19 mouse cellular contexts compared by ENCODE assay signal in genomic region chr12:75179491-75179890, GRCm38 (mm10). TPM values are rescaled to one million over a fixed set of nuclear protein-coding genes. Genes with fewer than 3 reads are reported as not detected.
DNase-seq lines count a peak whose midpoint lies in the region; ATAC-seq lines count a peak whose summit lies in the region.
"Had no signal": no experiment of that assay in that cellular context is flagged by ENCODE, and none has a peak within 500 bp of the region (broad histone marks: within the 10 kb centered on the region; RNA-seq: fewer than 3 reads in every experiment).

No protein-coding gene starts in this region.

- no peak overlapping the region for H3K27ac ChIP-seq in forebrain, embryonic 11.5 days (ENCODE audit: low read depth, low read length)
- no peak overlapping the region for H3K27ac ChIP-seq in forebrain, embryonic 10.5 days
- H3K27ac ChIP-seq: embryonic facial prominence, embryonic 13.5 days; heart, embryonic 10.5 days; liver, embryonic 13.5 days had no signal

- H3K36me3 ChIP-seq in forebrain, embryonic 11.5 days (ENCODE audit: control insufficient read depth, insufficient read depth, low read length) = no peaks in the 10 kb centered on the region
- H3K36me3 ChIP-seq in forebrain, embryonic 10.5 days (replicated peaks) = no peaks in the 10 kb centered on the region
- H3K36me3 ChIP-seq: embryonic facial prominence, embryonic 13.5 days; heart, embryonic 10.5 days; liver, embryonic 13.5 days had no signal

- H3K9ac ChIP-seq in forebrain, embryonic 11.5 days (ENCODE audit: low read length) = no peak overlapping the region
- H3K9ac ChIP-seq: embryonic facial prominence, embryonic 13.5 days; liver, embryonic 13.5 days had no signal

- H3K27me3 ChIP-seq in forebrain, embryonic 11.5 days (ENCODE audit: control insufficient read depth, insufficient read depth, low read length) = peaks cover 2% of the 10 kb centered on the region
- peaks cover 60% of the 10 kb centered on the region for H3K27me3 ChIP-seq in forebrain, embryonic 10.5 days (ENCODE audit: poor library complexity, severe bottlenecking)

- no peak overlapping the region for H3K4me3 ChIP-seq in forebrain, embryonic 11.5 days (ENCODE audit: low read depth, low read length)
- H3K4me3 ChIP-seq in forebrain, embryonic 10.5 days = no peak overlapping the region
- H3K4me3 ChIP-seq: embryonic facial prominence, embryonic 13.5 days; heart, embryonic 10.5 days; liver, embryonic 13.5 days; megakaryocyte, embryonic 14.5 days had no signal

- 64% methylated on average over 8 of the region's 8 CpGs for WGBS in forebrain, embryonic 11.5 days
- 63% methylated on average over 8 of the region's 8 CpGs for WGBS in forebrain, embryonic 10.5 days

- no peaks in the 10 kb centered on the region for H3K9me3 ChIP-seq in forebrain, embryonic 11.5 days (ENCODE audit: control insufficient read depth, low read length)
- H3K9me3 ChIP-seq in forebrain, embryonic 10.5 days = no peaks in the 10 kb centered on the region
- H3K9me3 ChIP-seq: embryonic facial prominence, embryonic 13.5 days; heart, embryonic 10.5 days; liver, embryonic 13.5 days had no signal

- no peak for ATAC-seq in forebrain, embryonic 11.5 days (replicated peaks; ENCODE audit: low FRiP score)
- ATAC-seq: Patski had no signal

- intact Hi-C loops in left cerebral cortex, postnatal 14 days (cut with DNase I) = loop anchor here (5.0 kb wide), 1 partner anchor 852 kb away; no protein-coding TSS in a partner anchor

- DNase-seq in forebrain, embryonic 11.5 days (ENCODE audit: low spot score) = peak; percentile 53
- DNase-seq in forebrain, embryonic 10.5 days (ENCODE audit: extremely low spot score, low spot score) = no peak
- peak; percentile 60 for DNase-seq in right cerebral cortex, adult 18-20 months
- no peak for DNase-seq in right cerebral cortex, postnatal 4 days
- DNase-seq in left cerebral cortex, postnatal 14 days (ENCODE audit: low spot score in 2 of 2) = peak; percentile 49 to 50
- no peak for DNase-seq in retina, postnatal 1 day
- no peak for DNase-seq in retina, embryonic 14.5 days (ENCODE audit: low spot score)
- no peak for DNase-seq in adrenal gland, postnatal 14 days
- DNase-seq: cerebellum, postnatal 36 days; gastrocnemius, postnatal 25 days; kidney, adult 2 months; kidney, postnatal 36 days; liver, embryonic 13.5 days; lung, postnatal 10 days had no signal

- H3K4me2 ChIP-seq in forebrain, embryonic 11.5 days (ENCODE audit: low read depth, low read length, severe bottlenecking) = no peak overlapping the region
- H3K4me2 ChIP-seq: embryonic facial prominence, embryonic 13.5 days; liver, embryonic 13.5 days had no signal

- H3K4me1 ChIP-seq in forebrain, embryonic 11.5 days (replicated peaks; ENCODE audit: control insufficient read depth, insufficient read depth, low read length) = peaks cover 5% of the 10 kb centered on the region; the same call in 1 of the 2 replicates
- H3K4me1 ChIP-seq in forebrain, embryonic 10.5 days = peaks cover 18% of the 10 kb centered on the region
- H3K4me1 ChIP-seq: liver, embryonic 13.5 days had no signal

RNA-seq across cellular contexts. Expression of gene Kcnh5, which starts 2.4 kb away (rescaled TPM):
- polyA plus RNA-seq in forebrain, embryonic 11.5 days (2014; fragmentation: Nextera tagmentation; extraction: Ambion mirVana) = 0.84 and 0.88 TPM in 2 replicates
- 0.33 and 0.90 TPM in 2 replicates for polyA plus RNA-seq in forebrain, embryonic 10.5 days (2016; fragmentation: Nextera tagmentation; extraction: Ambion mirVana)
- total RNA-seq in left cerebral cortex, postnatal 14 days (2021) = 100 to 1,000 TPM in 1 of 2 experiments, 10 to 100 TPM in 1; 77.5 to 111 TPM
- total RNA-seq in adrenal gland, postnatal 14 days (2021) = 0.15 TPM in 1 of 2 replicates, not detected in the other
- total RNA-seq: gastrocnemius, postnatal 25 days; heart, postnatal 25 days had no signal
- polyA plus RNA-seq: liver, embryonic 13.5 days; Patski had no signal

Comparison
In these comparisons a context has a peak if more than half of its experiments do, and no peak if none do; other contexts are left out.
1. DNase-seq: peak in forebrain, embryonic 11.5 days (single experiment), right cerebral cortex, adult 18-20 months (single experiment) and left cerebral cortex, postnatal 14 days (2 of 2); none in forebrain, embryonic 10.5 days (single experiment), right cerebral cortex, postnatal 4 days (single experiment), retina, postnatal 1 day (single experiment), retina, embryonic 14.5 days (single experiment) and adrenal gland, postnatal 14 days (single experiment).
2. RNA of gene Kcnh5, which starts 2.4 kb away (total RNA-seq): 77.5 to 111 TPM in left cerebral cortex, postnatal 14 days; 0.15 TPM in adrenal gland, postnatal 14 days; every median in the first group is over 10 times any median in the second.